Mouse (Mus musculus): ENCODE results near the gene Psmg3. TPM values are rescaled to one million over a fixed set of nuclear protein-coding genes. Genes with fewer than 3 reads are reported as not detected.

Psmg3 gene
- total and polyA plus RNA-seq, 2 experiments from 2014 or later, result 23.6 to 60.6 TPM

DNA sequence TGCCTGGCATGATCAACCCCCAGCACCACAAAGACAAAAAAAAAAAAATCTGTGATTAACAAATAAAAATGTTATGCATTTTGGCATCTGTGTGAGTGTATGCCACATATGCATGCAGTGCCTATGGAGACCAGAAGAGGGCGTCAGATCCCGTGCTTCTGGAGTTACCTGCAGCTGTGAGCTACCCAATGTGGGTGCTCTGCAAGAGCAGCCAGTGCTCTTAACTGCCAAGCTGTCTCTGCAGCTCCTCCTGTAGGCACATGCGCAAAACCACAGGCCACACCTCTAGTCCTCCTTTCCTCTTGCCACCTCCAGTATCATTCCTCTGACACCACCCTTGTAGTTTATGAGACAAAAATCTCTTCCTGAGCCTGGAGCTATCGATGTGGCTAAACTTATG, 17.3 kb downstream of the Psmg3 start:
- ATAC-seq (no peak), DNase-seq (ENCODE audit: low spot score) (no peak)
- TF ChIP-seq CTCF (IDR thresholded peaks at IDR 0.05; ENCODE audit: low read depth), result peak; percentile 34; the same call in 1 of the 2 replicates
- Histone ChIP-seq H3K27ac (no peak overlapping the region), H3K4me3 (ENCODE audit: low read length) (no peak overlapping the region), H3K9me3 (ENCODE audit: low read length) (no peaks in the 10 kb centered on the region), H3K27me3 (ENCODE audit: insufficient read depth, low read length) (no peaks in the 10 kb centered on the region; the same call in 1 of the 2 replicates), H3K9ac (replicated peaks; ENCODE audit: low read length) (no peak overlapping the region), H3K36me3 (ENCODE audit: insufficient read depth, low read length) (no peaks in the 10 kb centered on the region), H3K4me1 (ENCODE audit: insufficient read depth, low read length) (no peaks in the 10 kb centered on the region), H3K4me2 (ENCODE audit: low read depth, low read length) (no peak overlapping the region)
- 69% methylated on average over 4 of the region's 4 CpGs for WGBS

DNA sequence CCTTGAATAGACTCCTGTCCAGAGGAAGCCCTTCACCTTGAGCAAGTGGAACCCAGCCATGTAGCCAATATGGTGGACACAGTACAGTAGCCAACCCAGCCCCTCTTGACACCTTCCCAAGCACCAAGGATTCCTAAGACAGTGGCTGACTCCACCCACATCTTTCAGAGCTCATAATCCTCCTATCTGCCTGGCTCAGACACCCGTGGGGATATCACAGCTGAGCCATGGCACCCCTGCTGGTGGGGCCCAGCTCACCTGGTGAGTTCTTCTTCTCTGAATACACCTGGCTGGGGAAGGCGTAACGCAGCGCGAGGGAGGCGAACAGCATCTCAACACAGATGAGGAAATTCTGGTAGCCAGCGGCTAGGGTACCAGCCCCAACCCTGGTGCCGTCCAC, 20.8 kb downstream of the Psmg3 start:
- DNase-seq (ENCODE audit: low spot score) (no peak), ATAC-seq (no peak)
- no peak overlapping the region for H3K9ac ChIP-seq (replicated peaks; ENCODE audit: low read length)
- H3K27me3 ChIP-seq (ENCODE audit: insufficient read depth, low read length), result no peaks in the 10 kb centered on the region
- TF ChIP-seq CTCF (IDR thresholded peaks at IDR 0.05; ENCODE audit: low read depth), result no peak
- no peaks in the 10 kb centered on the region for H3K4me1 ChIP-seq (ENCODE audit: insufficient read depth, low read length)
- H3K36me3 ChIP-seq (ENCODE audit: insufficient read depth, low read length), result 0 out of 2 replicates have a peak, but pooled peaks cover 3% of the 10 kb centered on the region
- no peak overlapping the region for H3K4me3 ChIP-seq (ENCODE audit: low read length)
- no peak overlapping the region for H3K27ac ChIP-seq
- 88% methylated on average over 8 of the region's 8 CpGs for WGBS
- H3K9me3 ChIP-seq (ENCODE audit: low read length), result no peaks in the 10 kb centered on the region
- H3K4me2 ChIP-seq (ENCODE audit: low read depth, low read length), result no peak overlapping the region

DNA sequence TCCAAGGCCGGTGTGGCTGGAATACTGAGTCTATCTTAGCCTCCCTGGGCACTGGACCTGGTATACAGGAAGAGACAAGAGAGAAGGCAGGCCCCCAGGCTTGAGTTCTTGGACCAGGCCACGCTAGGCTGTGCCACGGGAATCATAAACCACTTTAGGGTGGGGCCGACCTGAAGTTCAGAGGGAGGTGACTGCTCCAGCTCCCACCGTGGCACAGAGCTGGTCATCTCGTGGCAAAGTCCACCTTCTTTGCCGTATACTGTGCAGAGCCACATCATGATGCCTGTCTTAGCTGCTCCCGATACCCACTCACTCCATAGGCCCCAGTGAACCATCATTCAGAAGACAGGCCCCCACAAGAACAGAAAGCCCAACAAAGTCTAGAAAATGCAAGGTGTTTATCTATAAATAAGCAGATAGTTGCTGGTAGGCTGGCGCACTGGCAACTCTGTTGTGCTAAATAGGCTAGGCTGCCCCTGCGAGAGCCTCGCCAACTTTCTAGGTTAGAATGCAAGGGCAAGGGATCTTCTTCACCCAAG, 22.0 kb downstream of the Psmg3 start:
- no peak for ATAC-seq
- Histone ChIP-seq H3K27ac (no peak overlapping the region), H3K4me1 (ENCODE audit: insufficient read depth, low read length) (no peaks in the 10 kb centered on the region), H3K4me3 (ENCODE audit: low read length) (no peak overlapping the region), H3K9ac (replicated peaks; ENCODE audit: low read length) (no peak overlapping the region), H3K9me3 (ENCODE audit: low read length) (no peaks in the 10 kb centered on the region), H3K27me3 (ENCODE audit: insufficient read depth, low read length) (no peaks in the 10 kb centered on the region), H3K36me3 (ENCODE audit: insufficient read depth, low read length) (peaks cover 15% of the 10 kb centered on the region; the same call in 1 of the 2 replicates), H3K4me2 (ENCODE audit: low read depth, low read length) (no peak overlapping the region)
- DNase-seq (ENCODE audit: low spot score), result no peak
- no peak for TF ChIP-seq CTCF (IDR thresholded peaks at IDR 0.05; ENCODE audit: low read depth)
- 92% methylated on average over 11 of the region's 11 CpGs for WGBS

DNA sequence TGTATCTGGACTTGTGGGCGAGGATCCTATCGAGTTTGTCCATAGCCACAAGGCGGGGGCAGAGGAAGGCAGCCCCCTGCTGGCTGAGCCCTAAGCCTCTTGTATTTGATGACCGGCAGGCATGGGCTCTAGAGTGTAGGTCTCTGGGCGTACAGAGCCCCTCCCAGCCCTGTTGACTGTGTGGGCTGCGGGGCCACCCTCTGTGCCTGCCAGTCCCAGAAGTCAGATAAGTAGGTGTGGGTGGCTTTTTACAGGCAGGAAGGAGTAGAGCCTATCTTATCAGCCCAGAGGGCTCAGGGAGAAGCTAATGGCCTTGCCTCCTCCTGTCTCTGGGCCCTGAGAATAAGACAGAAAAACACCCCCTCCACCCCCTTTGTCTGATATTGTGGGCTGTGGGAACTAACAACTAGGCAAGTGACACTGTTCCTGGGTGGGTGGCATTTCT, 22.6 kb downstream of the Psmg3 start:
- Histone ChIP-seq H3K4me3 (ENCODE audit: low read length) (no peak overlapping the region), H3K4me2 (ENCODE audit: low read depth, low read length) (no peak overlapping the region), H3K9ac (replicated peaks; ENCODE audit: low read length) (no peak overlapping the region), H3K27me3 (ENCODE audit: insufficient read depth, low read length) (no peaks in the 10 kb centered on the region), H3K36me3 (ENCODE audit: insufficient read depth, low read length) (peaks cover 16% of the 10 kb centered on the region; the same call in 1 of the 2 replicates), H3K4me1 (ENCODE audit: insufficient read depth, low read length) (peaks cover 3% of the 10 kb centered on the region; the same call in 1 of the 2 replicates), H3K9me3 (ENCODE audit: low read length) (no peaks in the 10 kb centered on the region), H3K27ac (no peak overlapping the region)
- ATAC-seq (no peak; the same call in 1 of the 2 replicates), DNase-seq (ENCODE audit: low spot score) (no peak)
- 11% methylated on average over 6 of the region's 6 CpGs for WGBS
- no peak; the same call in none of the 2 replicates for TF ChIP-seq CTCF (IDR thresholded peaks at IDR 0.05; ENCODE audit: low read depth)

DNA sequence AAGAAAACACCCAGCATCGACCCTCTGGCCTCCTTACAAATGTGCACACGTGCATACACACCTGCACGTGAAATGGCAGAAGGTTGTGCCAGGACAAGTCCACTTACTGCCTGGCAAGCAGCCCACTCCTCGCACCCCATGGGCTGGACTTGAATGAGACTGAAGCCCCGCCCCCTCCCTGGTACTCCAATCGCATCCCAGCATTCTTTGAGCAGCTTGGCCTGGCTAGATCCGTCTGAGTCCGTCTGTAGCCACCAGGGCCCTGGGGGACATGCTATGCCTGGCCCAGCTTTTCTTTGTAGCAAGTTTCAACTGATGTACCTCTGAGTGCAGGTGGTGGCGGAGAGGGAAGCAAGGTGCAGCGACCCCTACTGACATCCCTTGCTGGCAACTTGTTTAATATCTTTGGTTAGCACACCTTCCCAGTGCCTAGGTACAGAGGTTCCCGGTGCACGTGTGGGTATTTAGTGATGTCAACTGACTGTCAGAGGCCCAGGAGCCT, 23.0 kb downstream of the Psmg3 start:
- Histone ChIP-seq H3K36me3 (ENCODE audit: insufficient read depth, low read length) (peaks cover 16% of the 10 kb centered on the region; the same call in 1 of the 2 replicates), H3K9me3 (ENCODE audit: low read length) (no peaks in the 10 kb centered on the region), H3K27me3 (ENCODE audit: insufficient read depth, low read length) (no peaks in the 10 kb centered on the region), H3K27ac (no peak overlapping the region), H3K9ac (replicated peaks; ENCODE audit: low read length) (no peak overlapping the region), H3K4me3 (ENCODE audit: low read length) (no peak overlapping the region), H3K4me1 (ENCODE audit: insufficient read depth, low read length) (peaks cover 7% of the 10 kb centered on the region), H3K4me2 (ENCODE audit: low read depth, low read length) (no peak overlapping the region)
- DNase-seq (ENCODE audit: low spot score), result peak; percentile 66
- WGBS, result 7% methylated on average over 12 of the region's 12 CpGs
- ATAC-seq, result peak; percentile 53
- peak; percentile 48 for TF ChIP-seq CTCF (IDR thresholded peaks at IDR 0.05; ENCODE audit: low read depth)

DNA sequence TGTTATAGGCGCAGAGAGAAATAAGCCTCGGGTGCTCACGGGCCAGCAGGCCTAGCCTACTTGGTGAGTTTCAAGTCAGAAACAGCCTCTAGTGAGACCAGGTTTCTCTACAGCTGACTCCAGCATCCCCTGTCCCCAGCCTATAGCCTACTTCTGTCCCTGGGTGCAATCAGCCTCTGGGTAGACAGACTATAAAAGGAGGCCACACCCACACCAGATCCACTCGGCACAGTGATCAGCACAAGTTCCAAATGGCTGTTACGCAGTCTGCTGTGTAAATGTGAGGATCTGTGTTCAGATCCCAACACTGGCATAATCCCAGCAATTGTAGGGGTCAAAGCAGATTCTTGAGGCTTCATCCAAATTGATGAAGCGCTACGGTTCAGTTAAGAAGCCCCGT, 23.5 kb downstream of the Psmg3 start:
- H3K9ac ChIP-seq (replicated peaks; ENCODE audit: low read length), result no peak overlapping the region
- no peak for ATAC-seq
- H3K9me3 ChIP-seq (ENCODE audit: low read length), result no peaks in the 10 kb centered on the region
- H3K4me3 ChIP-seq (ENCODE audit: low read length), result no peak overlapping the region
- H3K4me1 ChIP-seq (ENCODE audit: insufficient read depth, low read length), result peaks cover 12% of the 10 kb centered on the region
- peaks cover 16% of the 10 kb centered on the region; the same call in 1 of the 2 replicates for H3K36me3 ChIP-seq (ENCODE audit: insufficient read depth, low read length)
- no peaks in the 10 kb centered on the region for H3K27me3 ChIP-seq (ENCODE audit: insufficient read depth, low read length)
- no peak for TF ChIP-seq CTCF (IDR thresholded peaks at IDR 0.05; ENCODE audit: low read depth)
- 76% methylated on average over 8 of the region's 8 CpGs for WGBS
- DNase-seq (ENCODE audit: low spot score), result no peak
- no peak overlapping the region for H3K4me2 ChIP-seq (ENCODE audit: low read depth, low read length)
- no peak overlapping the region for H3K27ac ChIP-seq

DNA sequence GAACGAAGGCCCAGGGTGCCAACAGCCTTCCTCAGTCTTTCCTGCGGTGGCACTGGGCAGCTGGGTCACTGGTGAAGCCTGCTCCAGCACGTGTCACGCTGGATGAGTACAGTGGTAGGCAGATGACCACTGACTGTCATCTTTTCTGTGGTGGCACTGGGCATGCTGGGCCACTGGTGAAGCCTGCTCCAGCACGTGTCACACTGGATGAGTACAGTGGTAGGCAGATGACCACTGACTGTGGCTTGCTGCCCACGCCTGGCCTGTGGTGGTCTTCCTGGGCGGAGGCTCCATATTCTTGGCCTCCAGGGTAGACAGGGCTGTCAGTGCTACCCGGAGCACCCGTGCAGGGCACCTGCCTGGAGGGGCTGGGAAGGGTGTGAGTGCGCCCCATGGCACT, 24.8 kb downstream of the Psmg3 start:
- peaks cover 25% of the 10 kb centered on the region for H3K4me1 ChIP-seq (ENCODE audit: insufficient read depth, low read length)
- H3K27ac ChIP-seq, result no peak overlapping the region
- no peak for DNase-seq (ENCODE audit: low spot score)
- no peak overlapping the region for H3K4me3 ChIP-seq (ENCODE audit: low read length)
- H3K4me2 ChIP-seq (ENCODE audit: low read depth, low read length), result no peak overlapping the region
- peaks cover 16% of the 10 kb centered on the region; the same call in 1 of the 2 replicates for H3K36me3 ChIP-seq (ENCODE audit: insufficient read depth, low read length)
- WGBS, result 90% methylated on average over 10 of the region's 10 CpGs
- H3K9ac ChIP-seq (replicated peaks; ENCODE audit: low read length), result no peak overlapping the region
- no peaks in the 10 kb centered on the region for H3K27me3 ChIP-seq (ENCODE audit: insufficient read depth, low read length)
- no peak for ATAC-seq
- TF ChIP-seq CTCF (IDR thresholded peaks at IDR 0.05; ENCODE audit: low read depth), result no peak
- H3K9me3 ChIP-seq (ENCODE audit: low read length), result no peaks in the 10 kb centered on the region
